Mouse (Mus musculus) heart, embryonic 15.5 days (tissue): ENCODE data around the gene Zfyve26. TPM values are rescaled to one million over a fixed set of nuclear protein-coding genes. Genes with fewer than 3 reads are reported as not detected.
"Not testable (repeated sequence)": the region's sequence is repeated elsewhere in the genome, so short reads cannot be mapped to it uniquely, and the experiment has no call there.

Experiments used
- ATAC-seq: fragments of 200-750 bp; cut with Nextera tagmentation; replicated peaks from 2 replicates; pipeline ENCODE4 v1.8.0; 2017; ENCODE audit warnings: low read depth, moderate TSS enrichment; ENCODE audit not compliant: insufficient number of reproducible peaks, insufficient read depth, low FRiP score
- H3K27ac ChIP-seq: fragments of 300-500 bp; sonication (generic); 2 replicates; pipeline ENCODE4 v1.5.1; 2015; ENCODE audit warnings: mild to moderate bottlenecking, inconsistent platforms
- H3K27me3 ChIP-seq: fragments of 300-500 bp; sonication (generic); 2 replicates; pipeline ENCODE4 v1.6.1; 2015; ENCODE audit warnings: inconsistent platforms
- H3K36me3 ChIP-seq: fragments of 300-500 bp; sonication (generic); 2 replicates; pipeline ENCODE4 v1.6.1; 2015; ENCODE audit warnings: mild to moderate bottlenecking, inconsistent platforms
- H3K4me1 ChIP-seq: fragments of 300-500 bp; sonication (generic); replicated peaks from 2 replicates; pipeline ENCODE4 v1.6.1; 2015; ENCODE audit warnings: inconsistent platforms
- H3K4me2 ChIP-seq: fragments of 300-500 bp; sonication (generic); 2 replicates; pipeline ENCODE4 v1.6.1; 2015; ENCODE audit warnings: inconsistent platforms, mild to moderate bottlenecking, moderate library complexity
- H3K4me3 ChIP-seq: fragments of 300-500 bp; sonication (generic); 2 replicates; pipeline ENCODE4 v1.5.1; 2015; ENCODE audit warnings: mild to moderate bottlenecking, inconsistent platforms
- H3K9ac ChIP-seq: fragments of 300-500 bp; sonication (generic); 2 replicates; pipeline ENCODE4 v1.6.1; 2015; ENCODE audit warnings: mild to moderate bottlenecking, inconsistent platforms
- H3K9me3 ChIP-seq: fragments of 300-500 bp; sonication (generic); replicated peaks from 2 replicates; pipeline ENCODE4 v1.6.1; 2016; ENCODE audit warnings: inconsistent platforms
- WGBS: fragments of 180-500 bp; shearing (Covaris S2); methylation state at CpG from one replicate; pipeline ENCODE4 v1.1.7; 2015; ENCODE audit warnings: mixed read lengths; 5-methylcytosine and 5-hydroxymethylcytosine counted together
- polyA plus RNA-seq: library from polyadenylated mRNA; unstranded; fragments of >200 nt; fragmentation: Nextera tagmentation; extraction: Ambion mirVana; gene quantifications from 2 replicates; pipeline ENCODE4 v1.2.1, GENCODE M21; 2015

Gene Zfyve26
- polyA plus RNA-seq, result 8.1 and 9.9 TPM in 2 replicates

- Histone ChIP-seq H3K4me2 (peak within 1 kb of the TSS; percentile 91), H3K27ac (peak within 1 kb of the TSS; percentile 81)
Observed at GRCm38 (mm10) chr12:79296126-79296816, at the start of gene Zfyve26. Gene Zfyve26, minus strand, starts transcription at chr12:79296304.

GRCm38 (mm10) chr12:79341291-79341845 lies 45.3 kb upstream of the Zfyve26 start:
- no peak for ATAC-seq
- Histone ChIP-seq H3K4me2 (no peak overlapping the region), H3K4me3 (no peak overlapping the region), H3K9me3 (no peaks in the 10 kb centered on the region), H3K9ac (no peak overlapping the region), H3K27me3 (no peaks in the 10 kb centered on the region), H3K4me1 (0 out of 2 replicates have a peak, but pooled peaks cover 3% of the 10 kb centered on the region), H3K36me3 (no peaks in the 10 kb centered on the region), H3K27ac (no peak overlapping the region)
- 74% methylated on average over 6 of the region's 6 CpGs for WGBS

More at GRCm38 (mm10) chr12:79296126-79296816, at the start of gene Zfyve26:
- Histone ChIP-seq H3K4me3 (peak within 1 kb of the TSS; percentile 68), H3K27me3 (no peaks in the 10 kb centered on the region), H3K36me3 (peaks cover 11% of the 10 kb centered on the region), H3K4me1 (peaks cover 15% of the 10 kb centered on the region), H3K9ac (peak within 1 kb of the TSS; percentile 65), H3K9me3 (no peaks in the 10 kb centered on the region)
- peak; percentile 95 for ATAC-seq
- under 1% methylated on average over 29 of the region's 29 CpGs for WGBS

GRCm38 (mm10) chr12:79340513-79340912 lies 44.4 kb upstream of the Zfyve26 start:
- no peak overlapping the region for H3K4me2 ChIP-seq
- H3K9ac ChIP-seq, result no peak overlapping the region
- WGBS, result 70% methylated on average over 6 of the region's 6 CpGs
- H3K4me3 ChIP-seq, result no peak overlapping the region
- H3K36me3 ChIP-seq, result no peaks in the 10 kb centered on the region
- H3K27me3 ChIP-seq, result no peaks in the 10 kb centered on the region
- no peaks in the 10 kb centered on the region for H3K9me3 ChIP-seq
- no peak for ATAC-seq
- no peaks in the 10 kb centered on the region for H3K4me1 ChIP-seq
- no peak overlapping the region for H3K27ac ChIP-seq

- peaks cover 10% of the 10 kb centered on the region for H3K36me3 ChIP-seq
- no peaks in the 10 kb centered on the region for H3K4me1 ChIP-seq
- H3K9ac ChIP-seq, result no peak overlapping the region
- H3K27ac ChIP-seq, result no peak overlapping the region
- ATAC-seq, result no peak
- 85% methylated on average over 8 of the region's 8 CpGs for WGBS
- no peaks in the 10 kb centered on the region for H3K27me3 ChIP-seq
- no peak overlapping the region for H3K4me3 ChIP-seq
- no peak overlapping the region for H3K4me2 ChIP-seq
- 0 out of 2 replicates have a peak, but pooled peaks cover 3% of the 10 kb centered on the region for H3K9me3 ChIP-seq
Observed at GRCm38 (mm10) chr12:79338791-79339190, 42.7 kb upstream of the Zfyve26 start.

GRCm38 (mm10) chr12:79331722-79332121 lies 35.6 kb upstream of the Zfyve26 start:
- ATAC-seq, result no peak
- WGBS, result 79% methylated on average over 4 of the region's 4 CpGs
- H3K9ac ChIP-seq, result no peak overlapping the region

GRCm38 (mm10) chr12:79330571-79330970 lies 34.5 kb upstream of the Zfyve26 start:
- 64% methylated on average over 2 of the region's 2 CpGs for WGBS
- no peaks in the 10 kb centered on the region for H3K4me1 ChIP-seq
- 0 out of 2 replicates have a peak, but pooled peaks cover 3% of the 10 kb centered on the region for H3K9me3 ChIP-seq
- no peak for ATAC-seq
- peaks cover 11% of the 10 kb centered on the region for H3K36me3 ChIP-seq
- H3K4me2 ChIP-seq, result no peak overlapping the region
- no peak overlapping the region for H3K27ac ChIP-seq
- no peak overlapping the region for H3K9ac ChIP-seq
- no peaks in the 10 kb centered on the region for H3K27me3 ChIP-seq
- H3K4me3 ChIP-seq, result no peak overlapping the region

More at GRCm38 (mm10) chr12:79331722-79332121, 35.6 kb upstream of the Zfyve26 start:
- Histone ChIP-seq H3K4me3 (no peak overlapping the region), H3K36me3 (peaks cover 11% of the 10 kb centered on the region), H3K4me2 (no peak overlapping the region), H3K9me3 (0 out of 2 replicates have a peak, but pooled peaks cover 3% of the 10 kb centered on the region), H3K27me3 (no peaks in the 10 kb centered on the region), H3K27ac (no peak overlapping the region), H3K4me1 (no peaks in the 10 kb centered on the region)

- 61% methylated on average over 2 of the region's 2 CpGs for WGBS
- Histone ChIP-seq H3K4me2 (no peak overlapping the region), H3K36me3 (no peaks in the 10 kb centered on the region), H3K9ac (no peak overlapping the region), H3K9me3 (no peaks in the 10 kb centered on the region), H3K4me1 (no peaks in the 10 kb centered on the region), H3K27me3 (no peaks in the 10 kb centered on the region), H3K27ac (no peak overlapping the region), H3K4me3 (no peak overlapping the region)
- no peak for ATAC-seq
Observed at GRCm38 (mm10) chr12:79327868-79328267, 31.8 kb upstream of the Zfyve26 start.

- H3K4me1 ChIP-seq, result no peaks in the 10 kb centered on the region
- no peak for ATAC-seq
- H3K27ac ChIP-seq, result no peak overlapping the region
- H3K4me2 ChIP-seq, result no peak overlapping the region
- H3K9me3 ChIP-seq, result no peaks in the 10 kb centered on the region
- WGBS, result 73% methylated on average over 2 of the region's 2 CpGs
- H3K4me3 ChIP-seq, result no peak overlapping the region
- no peak overlapping the region for H3K9ac ChIP-seq
- H3K27me3 ChIP-seq, result no peaks in the 10 kb centered on the region
- no peaks in the 10 kb centered on the region for H3K36me3 ChIP-seq
Observed at GRCm38 (mm10) chr12:79326745-79327144, 30.6 kb upstream of the Zfyve26 start.

- ATAC-seq, result no peak
- H3K27ac ChIP-seq, result no peak overlapping the region
- no peaks in the 10 kb centered on the region for H3K36me3 ChIP-seq
- 62% methylated on average over 2 of the region's 2 CpGs for WGBS
- H3K27me3 ChIP-seq, result no peaks in the 10 kb centered on the region
- no peak overlapping the region for H3K4me3 ChIP-seq
- H3K4me2 ChIP-seq, result no peak overlapping the region
- H3K9ac ChIP-seq, result no peak overlapping the region
- no peaks in the 10 kb centered on the region for H3K4me1 ChIP-seq
- H3K9me3 ChIP-seq, result no peaks in the 10 kb centered on the region
Observed at GRCm38 (mm10) chr12:79326236-79326635, 30.1 kb upstream of the Zfyve26 start.

- H3K27ac ChIP-seq, H3K9me3 ChIP-seq, H3K36me3 ChIP-seq, H3K4me1 ChIP-seq, H3K4me3 ChIP-seq, H3K27me3 ChIP-seq, ATAC-seq, H3K9ac ChIP-seq, H3K4me2 ChIP-seq: not testable (repeated sequence)
- 53% methylated on average over 2 of the region's 2 CpGs for WGBS
Observed at GRCm38 (mm10) chr12:79322539-79322938, 26.4 kb upstream of the Zfyve26 start.

GRCm38 (mm10) chr12:79320895-79321294 lies 24.8 kb upstream of the Zfyve26 start:
- Histone ChIP-seq H3K27ac (no peak overlapping the region), H3K4me2 (no peak overlapping the region), H3K4me3 (no peak overlapping the region), H3K9ac (no peak overlapping the region), H3K27me3 (no peaks in the 10 kb centered on the region), H3K9me3 (no peaks in the 10 kb centered on the region), H3K4me1 (no peaks in the 10 kb centered on the region), H3K36me3 (no peaks in the 10 kb centered on the region)
- whole genome bisulfite sequencing, result 74% methylated on average over 5 of the region's 5 CpGs
- ATAC-seq, result no peak

- H3K27me3 ChIP-seq, result no peaks in the 10 kb centered on the region
- no peaks in the 10 kb centered on the region for H3K4me1 ChIP-seq
- 80% methylated on average over 5 of the region's 5 CpGs for WGBS
- no peak overlapping the region for H3K4me2 ChIP-seq
- no peaks in the 10 kb centered on the region for H3K9me3 ChIP-seq
- no peak for ATAC-seq
- no peak overlapping the region for H3K27ac ChIP-seq
- H3K9ac ChIP-seq, result no peak overlapping the region
- no peaks in the 10 kb centered on the region for H3K36me3 ChIP-seq
- no peak overlapping the region for H3K4me3 ChIP-seq
Observed at GRCm38 (mm10) chr12:79317339-79317738, 21.2 kb upstream of the Zfyve26 start.
